Mouse (Mus musculus): ENCODE measurements around the gene Sumf2. TPM values are rescaled to one million over a fixed set of nuclear protein-coding genes. Genes with fewer than 3 reads are reported as not detected.
"Not testable (repeated sequence)": the region's sequence is repeated elsewhere in the genome, so short reads cannot be mapped to it uniquely, and the experiment has no call there.

The Sumf2 gene
- polyA plus RNA-seq, 1 experiment = 48.6 TPM

- no peaks in the 10 kb centered on the region for H3K79me3 ChIP-seq (ENCODE audit: low read depth)
- no peak for TF ChIP-seq MAX (IDR thresholded peaks at IDR 0.05)
- no peak for TF ChIP-seq USF1 (IDR thresholded peaks at IDR 0.05; ENCODE audit: low read depth)
- no peak for TF ChIP-seq FOSL1 (IDR thresholded peaks at IDR 0.05; ENCODE audit: insufficient read depth, low read length, poor library complexity, severe bottlenecking)
- TF ChIP-seq MYOG (IDR thresholded peaks at IDR 0.05; ENCODE audit: control insufficient read depth, extremely low read depth, insufficient read length) = no peak
- no peak for TF ChIP-seq CEBPB (IDR thresholded peaks at IDR 0.05; ENCODE audit: low read depth)
- no peak for TF ChIP-seq CTCF (IDR thresholded peaks at IDR 0.05; ENCODE audit: control insufficient read depth, insufficient read depth, insufficient read length)
- TF ChIP-seq MYOD1 (IDR thresholded peaks at IDR 0.05; ENCODE audit: control insufficient read depth, insufficient read length, low read depth) = no peak
These were observed 31.1 kb downstream of the Sumf2 start for GRCm38 (mm10) chr5:129877731-129878455.

GRCm38 (mm10) chr5:129878946-129879345 lies 32.2 kb downstream of the Sumf2 start:
- Histone ChIP-seq H3K36me3 (ENCODE audit: control insufficient read depth, insufficient read depth) (peaks cover 28% of the 10 kb centered on the region), H3K27me3 (ENCODE audit: control insufficient read depth, insufficient read depth, insufficient read length) (no peaks in the 10 kb centered on the region), H3K79me3 (ENCODE audit: low read depth) (no peaks in the 10 kb centered on the region), H3K79me2 (ENCODE audit: control insufficient read depth, insufficient read depth) (peaks cover 10% of the 10 kb centered on the region), H3ac (ENCODE audit: control insufficient read depth, insufficient read length, low read depth) (no peak overlapping the region), H3K4me3 (ENCODE audit: insufficient read depth, poor library complexity, severe bottlenecking) (no peak overlapping the region)
- TF ChIP-seq USF1 (IDR thresholded peaks at IDR 0.05; ENCODE audit: low read depth) (no peak), FOSL1 (IDR thresholded peaks at IDR 0.05; ENCODE audit: insufficient read depth, low read length, poor library complexity, severe bottlenecking) (no peak), CTCF (IDR thresholded peaks at IDR 0.05; ENCODE audit: control insufficient read depth, insufficient read depth, insufficient read length) (peak; percentile 49)

More at GRCm38 (mm10) chr5:129877731-129878455, 31.1 kb downstream of the Sumf2 start:
- peaks cover 21% of the 10 kb centered on the region for H3K36me3 ChIP-seq (ENCODE audit: control insufficient read depth, insufficient read depth)
- H3K4me3 ChIP-seq (ENCODE audit: insufficient read depth, poor library complexity, severe bottlenecking) = no peak overlapping the region
- H3ac ChIP-seq (ENCODE audit: control insufficient read depth, insufficient read length, low read depth) = no peak overlapping the region
- no peaks in the 10 kb centered on the region for H3K27me3 ChIP-seq (ENCODE audit: control insufficient read depth, insufficient read depth, insufficient read length)
- peaks cover 2% of the 10 kb centered on the region for H3K79me2 ChIP-seq (ENCODE audit: control insufficient read depth, insufficient read depth)

GRCm38 (mm10) chr5:129879888-129880287 lies 33.1 kb downstream of the Sumf2 start:
- H3K79me3 ChIP-seq (ENCODE audit: low read depth) = peaks cover 8% of the 10 kb centered on the region
- peaks cover 36% of the 10 kb centered on the region for H3K36me3 ChIP-seq (ENCODE audit: control insufficient read depth, insufficient read depth)
- H3K4me3 ChIP-seq (ENCODE audit: insufficient read depth, poor library complexity, severe bottlenecking) = no peak overlapping the region
- H3K27me3 ChIP-seq (ENCODE audit: control insufficient read depth, insufficient read depth, insufficient read length) = no peaks in the 10 kb centered on the region
- H3ac ChIP-seq (ENCODE audit: control insufficient read depth, insufficient read length, low read depth) = no peak overlapping the region
- TF ChIP-seq MYOG (IDR thresholded peaks at IDR 0.05; ENCODE audit: control insufficient read depth, extremely low read depth, insufficient read length) (no peak), CTCF (IDR thresholded peaks at IDR 0.05; ENCODE audit: control insufficient read depth, insufficient read depth, insufficient read length) (no peak), USF1 (IDR thresholded peaks at IDR 0.05; ENCODE audit: low read depth) (no peak), MAX (IDR thresholded peaks at IDR 0.05) (no peak), FOSL1 (IDR thresholded peaks at IDR 0.05; ENCODE audit: insufficient read depth, low read length, poor library complexity, severe bottlenecking) (no peak), MYOD1 (IDR thresholded peaks at IDR 0.05; ENCODE audit: control insufficient read depth, insufficient read length, low read depth) (no peak), CEBPB (IDR thresholded peaks at IDR 0.05; ENCODE audit: low read depth) (no peak)
- H3K79me2 ChIP-seq (ENCODE audit: control insufficient read depth, insufficient read depth) = peaks cover 20% of the 10 kb centered on the region

- peak overlapping the region; percentile 95 for H3K4me3 ChIP-seq (ENCODE audit: insufficient read depth, poor library complexity, severe bottlenecking)
- H3ac ChIP-seq (ENCODE audit: control insufficient read depth, insufficient read length, low read depth) = peak overlapping the region; percentile 74
- H3K27me3 ChIP-seq (ENCODE audit: control insufficient read depth, insufficient read depth, insufficient read length) = no peaks in the 10 kb centered on the region
- TF ChIP-seq MYOG (IDR thresholded peaks at IDR 0.05; ENCODE audit: control insufficient read depth, extremely low read depth, insufficient read length) (no peak), FOSL1 (IDR thresholded peaks at IDR 0.05; ENCODE audit: insufficient read depth, low read length, poor library complexity, severe bottlenecking) (no peak), CEBPB (IDR thresholded peaks at IDR 0.05; ENCODE audit: low read depth) (no peak), MAX (IDR thresholded peaks at IDR 0.05) (no peak), USF1 (IDR thresholded peaks at IDR 0.05; ENCODE audit: low read depth) (no peak), MYOD1 (IDR thresholded peaks at IDR 0.05; ENCODE audit: control insufficient read depth, insufficient read length, low read depth) (no peak), CTCF (IDR thresholded peaks at IDR 0.05; ENCODE audit: control insufficient read depth, insufficient read depth, insufficient read length) (no peak)
- H3K79me3 ChIP-seq (ENCODE audit: low read depth) = peaks cover 28% of the 10 kb centered on the region
- H3K79me2 ChIP-seq (ENCODE audit: control insufficient read depth, insufficient read depth) = peaks cover 42% of the 10 kb centered on the region
- peaks cover 33% of the 10 kb centered on the region for H3K36me3 ChIP-seq (ENCODE audit: control insufficient read depth, insufficient read depth)
These were observed 39.5 kb downstream of the Sumf2 start for GRCm38 (mm10) chr5:129886271-129886670.

GRCm38 (mm10) chr5:129886911-129887636 lies 40.3 kb downstream of the Sumf2 start, which contains the start of gene Chchd2:
Gene Chchd2, minus strand, starts transcription at chr5:129887470.
- Histone ChIP-seq H3K4me3 (ENCODE audit: insufficient read depth, poor library complexity, severe bottlenecking) (peak within 1 kb of the TSS; percentile 95), H3K79me3 (ENCODE audit: low read depth) (peaks cover 28% of the 10 kb centered on the region), H3K79me2 (ENCODE audit: control insufficient read depth, insufficient read depth) (peaks cover 42% of the 10 kb centered on the region), H3K27me3 (ENCODE audit: control insufficient read depth, insufficient read depth, insufficient read length) (no peaks in the 10 kb centered on the region), H3K36me3 (ENCODE audit: control insufficient read depth, insufficient read depth) (peaks cover 25% of the 10 kb centered on the region), H3ac (ENCODE audit: control insufficient read depth, insufficient read length, low read depth) (peak within 1 kb of the TSS; percentile 88)
- TF ChIP-seq MAX (IDR thresholded peaks at IDR 0.05) = peak; percentile 62
- no peak for TF ChIP-seq USF1 (IDR thresholded peaks at IDR 0.05; ENCODE audit: low read depth)

GRCm38 (mm10) chr5:129890390-129890789 lies 43.6 kb downstream of the Sumf2 start:
- H3K36me3 ChIP-seq (ENCODE audit: control insufficient read depth, insufficient read depth); H3K4me3 ChIP-seq (ENCODE audit: insufficient read depth, poor library complexity, severe bottlenecking); H3ac ChIP-seq (ENCODE audit: control insufficient read depth, insufficient read length, low read depth); H3K27me3 ChIP-seq (ENCODE audit: control insufficient read depth, insufficient read depth, insufficient read length): not testable (repeated sequence)
- peaks cover 17% of the 10 kb centered on the region for H3K79me2 ChIP-seq (ENCODE audit: control insufficient read depth, insufficient read depth)
- H3K79me3 ChIP-seq (ENCODE audit: low read depth) = peaks cover 15% of the 10 kb centered on the region
